Mouse (Mus musculus) regulatory T cell (primary cell): ENCODE results near the gene Phf24.
"Not testable (repeated sequence)": the region's sequence is repeated elsewhere in the genome, so short reads cannot be mapped to it uniquely, and the experiment has no call there.

Experiments
- in situ Hi-C: fragments of 300-600 bp; cut with MboI, MseI; formaldehyde crosslinking; loops from one replicate; pipeline ENCODE4 v1.15.1; 2025; ENCODE audit warnings: high pct_unique_total_duplicates

The Phf24 gene

GRCm38 (mm10) chr4:42949676-42950051 lies 33.2 kb downstream of the Phf24 start, which contains the start of gene Dnajb5:
TSS of gene Dnajb5 (plus strand) at chr4:42949814.
- in situ Hi-C loops: no loop called here

DNA sequence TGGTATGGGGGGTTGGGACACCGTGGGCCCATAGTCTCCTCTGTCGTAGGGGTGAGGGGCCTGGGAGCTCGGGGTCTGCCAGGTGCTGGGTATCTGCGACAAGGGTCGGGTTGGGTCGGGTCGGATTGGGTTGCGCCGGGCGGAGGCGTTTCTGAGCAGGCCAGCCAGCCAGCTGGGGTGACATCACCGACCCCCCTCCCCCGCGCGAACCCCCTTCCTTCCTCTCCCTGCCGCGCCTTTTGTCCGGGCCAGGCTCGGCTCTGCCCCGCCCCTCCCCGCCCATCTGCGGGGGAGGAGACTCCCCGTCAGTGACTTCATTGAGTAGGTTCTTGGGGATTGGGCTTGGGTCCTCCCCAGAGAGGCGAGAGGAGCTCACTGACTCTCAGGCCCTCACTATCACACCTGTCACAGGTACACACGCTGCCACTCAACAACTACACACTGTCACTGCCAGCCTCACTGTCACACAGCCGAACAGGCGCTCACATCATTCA lies 33.7 kb downstream of the Phf24 start:
- in situ Hi-C loops: no loop called here

GRCm38 (mm10) chr4:42951206-42952195 lies 35.0 kb downstream of the Phf24 start:
- in situ Hi-C loops: no loop called here

GRCm38 (mm10) chr4:42952563-42952962 lies 36.1 kb downstream of the Phf24 start:
- in situ Hi-C loops: no loop called here

DNA sequence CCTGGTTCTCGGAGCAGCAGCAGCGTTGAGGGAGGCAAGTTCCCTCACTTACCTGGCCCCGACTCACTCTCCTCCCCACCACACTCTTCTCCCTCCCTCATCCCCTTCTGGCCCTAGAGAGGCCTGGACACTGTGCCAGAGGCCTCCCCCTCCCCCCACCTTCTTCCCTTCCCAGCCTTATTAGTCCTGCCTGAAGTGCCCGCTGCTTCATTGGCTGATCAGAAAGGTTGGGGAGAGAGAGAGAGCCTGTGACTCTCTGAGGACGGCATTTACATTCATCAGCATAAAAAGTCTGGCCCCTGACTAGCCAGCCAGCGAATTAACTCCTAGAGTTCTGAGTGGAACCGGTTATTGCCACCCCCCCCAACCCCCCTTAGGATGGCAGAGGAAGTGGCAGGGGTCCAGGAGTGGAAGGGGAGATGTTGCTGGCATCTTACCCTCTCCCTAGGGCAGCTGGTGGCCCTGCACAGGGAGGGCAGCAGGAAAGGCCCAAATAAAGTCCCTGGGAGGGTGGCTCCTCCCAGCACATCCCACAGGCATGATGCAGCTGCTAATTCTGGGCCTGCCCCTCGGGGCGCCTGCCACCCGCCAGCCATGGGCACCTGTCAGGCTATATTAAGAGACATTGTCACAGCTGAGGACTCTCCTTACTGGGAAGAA lies 37.1 kb downstream of the Phf24 start:
- in situ Hi-C loops: no loop called here

DNA sequence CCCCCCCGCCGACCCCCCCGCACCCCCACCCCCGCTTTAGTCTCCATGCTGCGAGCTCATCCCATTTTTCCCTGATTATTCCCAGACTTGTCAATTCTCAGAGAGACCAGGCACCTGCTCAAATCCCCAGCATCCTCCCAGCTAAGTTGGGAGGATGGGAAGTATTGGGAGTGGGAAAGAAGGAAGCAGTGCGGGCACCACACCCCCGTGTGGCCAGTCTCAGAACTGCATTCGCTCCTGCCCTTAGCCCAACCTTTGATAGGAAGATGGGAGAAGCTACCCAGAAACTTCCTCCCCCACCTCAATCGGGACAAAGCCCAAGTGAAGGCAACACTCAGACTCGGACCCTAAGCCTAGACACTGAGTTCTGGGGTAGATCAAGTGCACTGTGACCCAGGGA lies 37.8 kb downstream of the Phf24 start:
- in situ Hi-C loops: no loop called here

GRCm38 (mm10) chr4:42955200-42955599 lies 38.7 kb downstream of the Phf24 start:
- in situ Hi-C loops: no loop called here

DNA sequence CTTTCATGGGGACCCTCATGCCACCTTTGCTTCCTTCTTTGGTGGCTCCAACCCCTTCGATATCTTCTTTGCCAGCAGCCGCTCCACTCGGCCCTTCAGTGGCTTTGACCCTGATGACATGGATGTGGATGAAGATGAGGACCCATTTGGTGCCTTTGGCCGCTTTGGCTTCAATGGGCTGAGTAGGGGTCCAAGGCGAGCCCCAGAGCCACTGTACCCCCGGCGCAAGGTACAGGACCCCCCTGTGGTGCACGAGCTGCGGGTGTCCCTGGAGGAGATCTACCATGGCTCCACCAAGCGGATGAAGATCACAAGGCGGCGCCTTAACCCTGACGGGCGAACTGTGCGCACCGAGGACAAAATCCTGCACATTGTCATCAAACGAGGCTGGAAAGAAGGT lies 40.1 kb downstream of the Phf24 start:
- in situ Hi-C loops: no loop called here

DNA sequence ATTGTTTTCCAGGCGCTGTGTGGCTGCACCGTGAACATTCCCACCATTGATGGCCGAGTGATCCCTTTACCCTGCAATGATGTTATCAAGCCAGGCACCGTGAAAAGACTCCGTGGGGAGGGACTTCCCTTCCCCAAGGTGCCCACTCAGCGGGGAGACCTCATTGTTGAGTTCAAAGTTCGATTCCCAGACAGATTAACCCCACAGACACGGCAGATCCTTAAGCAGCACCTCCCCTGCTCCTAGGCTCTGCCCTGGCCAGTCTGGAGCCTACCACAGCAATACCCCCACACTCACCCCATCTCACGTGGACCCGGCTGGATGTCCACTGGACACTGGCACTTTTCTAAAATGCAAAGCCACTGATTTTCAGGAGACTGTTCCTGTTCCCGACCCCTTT lies 40.8 kb downstream of the Phf24 start:
- in situ Hi-C loops: no loop called here

DNA sequence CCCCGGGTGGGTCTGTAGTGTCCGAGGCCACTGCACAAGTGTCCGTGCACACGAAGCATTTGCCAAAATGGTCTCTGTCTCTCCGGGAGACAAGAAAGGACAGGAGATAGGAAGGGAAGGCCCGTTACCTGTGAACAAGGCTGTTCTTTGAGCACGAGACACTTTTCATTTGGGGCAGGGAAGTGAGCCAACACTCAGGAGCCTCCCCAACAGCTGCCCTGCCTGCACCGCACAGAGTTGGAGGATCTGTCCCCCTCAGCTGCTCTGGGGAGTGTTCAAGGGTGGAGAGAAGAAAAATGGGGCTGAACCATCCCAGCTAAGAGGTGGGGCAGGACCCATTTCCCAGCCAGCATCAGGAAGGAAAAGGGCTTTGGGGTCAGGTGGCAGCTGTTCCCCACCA lies 41.5 kb downstream of the Phf24 start:
- in situ Hi-C loops: no loop called here

DNA sequence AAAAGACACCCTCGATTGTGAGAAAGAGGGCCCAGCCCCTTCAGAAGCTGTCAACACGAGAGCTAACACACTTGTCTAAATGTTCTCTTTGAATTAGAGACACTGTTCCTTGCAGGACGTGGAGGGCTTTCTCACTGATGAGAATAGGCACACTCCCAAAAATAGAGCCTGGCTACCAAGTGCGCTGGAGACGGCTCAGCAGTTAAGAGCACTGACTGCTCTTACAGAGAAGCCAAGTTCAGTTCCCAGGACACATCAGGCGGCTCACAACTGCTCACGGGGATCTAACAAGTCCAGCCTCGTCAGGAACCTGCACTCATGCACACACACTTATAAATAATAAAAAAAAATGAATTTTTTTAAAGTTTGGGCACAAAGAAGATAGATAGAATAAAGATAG lies 42.5 kb downstream of the Phf24 start:
- in situ Hi-C loops: no loop called here

GRCm38 (mm10) chr4:42959382-42959781 lies 42.9 kb downstream of the Phf24 start:
- in situ Hi-C loops: no loop called here

DNA sequence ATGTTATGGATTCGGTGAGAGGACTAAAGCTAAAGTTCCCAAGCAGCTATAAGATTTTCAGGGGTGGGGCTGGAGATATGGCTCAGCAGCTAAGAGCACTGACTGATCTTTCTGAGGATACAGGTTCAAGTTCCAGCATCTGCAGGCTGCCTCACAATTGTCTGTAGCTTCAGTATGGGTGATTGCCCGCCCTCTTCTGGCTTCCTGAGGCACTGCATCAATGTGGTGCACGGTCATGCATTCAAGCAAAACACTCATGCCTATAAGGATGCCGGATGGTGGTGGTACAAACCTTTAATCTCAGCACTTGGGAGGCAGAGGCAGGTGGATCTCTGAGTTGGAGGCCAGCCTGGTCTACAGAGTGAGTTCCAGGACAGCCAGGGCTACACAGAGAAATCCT lies 45.1 kb downstream of the Phf24 start:
- in situ Hi-C loops: loop anchor here (5.0 kb wide), 1 partner anchor 89 kb away; the partner anchor contains the start of gene Fam205c

- in situ Hi-C loops: loop anchor here (5.0 kb wide), 1 partner anchor 91 kb away; the partner anchor contains the start of gene Fam205c
Measured at GRCm38 (mm10) chr4:42963480-42963879, 47.0 kb downstream of the Phf24 start.

DNA sequence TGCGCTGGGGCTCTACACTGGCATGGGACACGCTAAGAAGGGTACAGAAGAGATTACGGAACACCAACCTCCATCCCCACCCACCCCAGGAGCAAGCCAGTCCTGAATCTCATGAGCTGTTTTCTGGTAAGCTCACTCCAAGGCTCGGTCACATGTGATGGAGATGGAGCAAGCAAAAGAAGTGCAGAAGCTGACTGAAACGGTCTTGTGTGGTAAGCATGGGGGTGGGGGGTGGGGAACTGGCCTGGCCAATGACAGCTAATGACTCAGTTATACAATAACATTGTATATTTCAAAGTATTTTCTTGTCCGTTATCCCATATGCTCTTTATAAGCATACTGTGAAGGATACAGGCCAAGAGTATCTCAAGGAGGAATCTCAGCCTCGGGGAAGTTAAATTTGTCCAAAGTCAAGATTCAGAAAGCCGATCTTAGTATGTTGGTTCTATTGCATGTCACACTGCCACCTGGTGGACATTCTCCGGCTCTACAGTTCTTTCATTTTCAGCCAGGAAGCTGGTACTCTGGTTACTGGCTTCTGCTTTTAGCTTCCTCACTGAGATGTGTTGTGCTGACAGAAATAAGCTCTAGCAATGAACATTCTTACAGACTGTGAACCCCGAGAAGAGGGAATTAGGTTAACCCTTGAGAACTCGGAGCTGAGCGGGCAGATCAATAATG lies 48.7 kb downstream of the Phf24 start:
- in situ Hi-C loops: no loop called here

GRCm38 (mm10) chr4:42969304-42969703 lies 52.8 kb downstream of the Phf24 start, which contains the start of gene 1700022I11Rik:
TSS of gene 1700022I11Rik (plus strand) at chr4:42969604.
- in situ Hi-C loops: no loop called here

GRCm38 (mm10) chr4:42972952-42973351 lies 56.5 kb downstream of the Phf24 start:
- in situ Hi-C loops: no loop called here

DNA sequence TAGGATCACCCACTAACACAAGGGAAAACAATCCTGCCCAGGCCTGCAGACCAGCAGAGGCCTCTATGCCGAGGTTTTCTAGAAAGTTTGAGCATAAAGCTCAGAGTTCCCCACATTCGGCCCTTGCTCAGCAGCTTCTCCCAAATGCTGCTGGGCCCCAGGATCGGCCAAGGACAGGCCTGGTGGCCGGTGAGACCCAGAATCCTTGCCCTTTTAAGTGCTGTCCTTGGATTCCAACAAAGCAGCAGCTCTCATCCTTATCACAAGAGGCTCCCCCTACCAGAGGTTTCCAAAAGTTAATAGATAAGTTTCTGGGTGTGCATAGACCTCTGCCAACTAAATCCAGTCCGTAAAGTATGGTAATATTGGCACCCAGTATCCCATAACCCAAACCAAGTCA lies 57.4 kb downstream of the Phf24 start:
- in situ Hi-C loops: no loop called here

GRCm38 (mm10) chr4:42978062-42978461 lies 61.6 kb downstream of the Phf24 start:
- in situ Hi-C loops: no loop called here

DNA sequence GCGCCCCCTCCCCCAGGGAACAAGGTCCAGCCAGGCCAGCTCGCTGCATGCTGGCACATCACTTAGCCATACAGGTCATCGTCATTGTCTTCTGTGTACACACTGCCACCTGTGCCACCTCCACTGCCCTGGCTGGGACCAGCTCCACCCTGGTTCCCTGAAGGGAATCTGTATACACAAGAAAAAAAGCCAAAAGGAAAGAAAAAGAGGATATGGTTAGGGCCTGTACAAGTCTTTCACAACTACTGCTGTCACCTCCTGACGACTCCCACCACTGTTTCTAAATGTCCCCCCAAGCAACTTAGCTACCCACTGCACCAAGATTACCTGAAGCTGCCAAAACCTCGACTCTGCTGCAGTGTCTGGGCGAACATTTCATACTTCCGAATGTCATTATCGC lies 64.0 kb downstream of the Phf24 start:
- in situ Hi-C loops: not testable (repeated sequence)

- in situ Hi-C loops: no loop called here
Measured at GRCm38 (mm10) chr4:42988296-42988695, 71.8 kb downstream of the Phf24 start.
